12 mouse cellular contexts compared by ENCODE assay signal in the genomic region with DNA sequence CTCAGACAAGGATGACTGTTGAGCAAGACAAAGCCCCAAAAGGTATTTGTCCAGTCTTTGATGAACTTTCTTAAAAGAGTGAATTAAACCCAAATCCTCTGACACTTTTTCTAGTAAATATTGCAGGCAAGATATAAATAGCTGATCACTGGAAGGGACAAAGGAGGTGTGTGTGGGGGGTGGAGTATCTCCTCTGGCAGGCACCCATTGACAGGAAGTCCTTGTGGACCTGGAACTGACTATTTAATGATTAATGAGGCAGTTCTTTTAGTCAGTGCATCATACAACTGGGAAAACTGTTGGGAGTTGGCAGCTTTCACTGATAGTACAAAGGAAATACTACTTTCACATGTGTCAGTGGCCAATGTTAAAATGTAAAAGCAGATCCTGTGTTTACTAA.
DNase-seq lines count a peak whose midpoint lies in the region; ATAC-seq and TF ChIP-seq lines count a peak whose summit lies in the region.
"Had no signal": no experiment of that assay in that cellular context is flagged by ENCODE, and none has a peak within 500 bp of the region (broad histone marks: within the 10 kb centered on the region; RNA-seq: fewer than 3 reads in every experiment).

No protein-coding gene starts in this region.

- no peak for TF ChIP-seq POLR2A in heart, adult 2 months (IDR thresholded peaks at IDR 0.05; ENCODE audit: insufficient read depth, low read depth, low read length)
- TF ChIP-seq POLR2A in brain, embryonic 14.5 days (IDR thresholded peaks at IDR 0.05; ENCODE audit: borderline replicate concordance, extremely low read depth, insufficient read depth, insufficient read length, poor library complexity, severe bottlenecking) = no peak
- TF ChIP-seq POLR2A in kidney, adult 2 months (IDR thresholded peaks at IDR 0.05; ENCODE audit: low read depth, low read length) = no peak

- intact Hi-C loops in heart, adult 2 months (cut with DNase I) = no loop called here

- H3K4me3 ChIP-seq in heart, adult 2 months = no peak overlapping the region
- H3K4me3 ChIP-seq in heart, embryonic 12.5 days = no peak overlapping the region
- no peak overlapping the region for H3K4me3 ChIP-seq in kidney, adult 2 months (ENCODE audit: insufficient read depth, low read depth, low read length)
- no peak overlapping the region for H3K4me3 ChIP-seq in liver, embryonic 13.5 days (replicated peaks)
- no peak overlapping the region for H3K4me3 ChIP-seq in layer of hippocampus, adult 2 months
- H3K4me3 ChIP-seq: embryonic facial prominence, embryonic 12.5 days; hindbrain, embryonic 13.5 days had no signal

- H3K9ac ChIP-seq in heart, adult 2 months (ENCODE audit: low read depth, low read length) = no peak overlapping the region
- no peak overlapping the region for H3K9ac ChIP-seq in heart, embryonic 12.5 days
- H3K9ac ChIP-seq in liver, embryonic 13.5 days = no peak overlapping the region
- H3K9ac ChIP-seq: embryonic facial prominence, embryonic 12.5 days; hindbrain, embryonic 13.5 days had no signal

- no peak for TF ChIP-seq EP300 in heart, adult 2 months (IDR thresholded peaks at IDR 0.05; ENCODE audit: insufficient read depth, low read depth, low read length)

- ATAC-seq in heart, embryonic 12.5 days (ENCODE audit: insufficient number of reproducible peaks, low FRiP score) = no peak
- ATAC-seq in liver, embryonic 13.5 days (ENCODE audit: low read depth) = 0 out of 2 replicates have a peak, but pooled peaks have one; percentile 61

- no peaks in the 10 kb centered on the region for H3K36me3 ChIP-seq in heart, adult 2 months (ENCODE audit: control insufficient read depth, insufficient read depth, low read length)
- no peaks in the 10 kb centered on the region for H3K36me3 ChIP-seq in heart, embryonic 12.5 days
- no peaks in the 10 kb centered on the region for H3K36me3 ChIP-seq in kidney, adult 2 months (ENCODE audit: control insufficient read depth, insufficient read depth, low read length)
- no peaks in the 10 kb centered on the region for H3K36me3 ChIP-seq in liver, embryonic 13.5 days
- H3K36me3 ChIP-seq: embryonic facial prominence, embryonic 12.5 days; hindbrain, embryonic 13.5 days had no signal

- peak in 1 of 2 experiments; percentile 24 for DNase-seq in heart, adult 2 months
- DNase-seq in brain, embryonic 14.5 days (ENCODE audit: low read depth) = peak; percentile 31
- peak; percentile 80 for DNase-seq in kidney, adult 2 months
- no peak for DNase-seq in liver, embryonic 13.5 days
- DNase-seq in layer of hippocampus, adult 2 months (ENCODE audit: low spot score in 2 of 2) = no peak
- DNase-seq in left cerebral cortex, adult 18-20 months (ENCODE audit: low spot score in 2 of 2) = no peak
- DNase-seq: cerebellum, adult 11-12 months; lung, postnatal 10 days had no signal

- H3K4me1 ChIP-seq in heart, adult 2 months (ENCODE audit: control insufficient read depth, insufficient read depth, low read length) = peaks cover 1% of the 10 kb centered on the region; the same call in 1 of the 2 replicates
- H3K4me1 ChIP-seq in heart, embryonic 12.5 days (replicated peaks) = peaks cover 6% of the 10 kb centered on the region; the same call in 1 of the 2 replicates
- no peaks in the 10 kb centered on the region; the same call in 1 of the 2 replicates for H3K4me1 ChIP-seq in kidney, adult 2 months (ENCODE audit: control insufficient read depth, insufficient read depth, low read length)
- no peaks in the 10 kb centered on the region for H3K4me1 ChIP-seq in liver, embryonic 13.5 days (replicated peaks)
- H3K4me1 ChIP-seq: embryonic facial prominence, embryonic 12.5 days had no signal

- peak overlapping the region; percentile 20; the same call in 1 of the 2 replicates for H3K27ac ChIP-seq in heart, adult 2 months
- no peak overlapping the region for H3K27ac ChIP-seq in heart, embryonic 12.5 days (ENCODE audit: poor library complexity, severe bottlenecking)
- no peak overlapping the region for H3K27ac ChIP-seq in kidney, adult 2 months (ENCODE audit: insufficient read depth, low read depth, low read length)
- no peak overlapping the region for H3K27ac ChIP-seq in liver, embryonic 13.5 days
- H3K27ac ChIP-seq in layer of hippocampus, adult 2 months = no peak overlapping the region
- H3K27ac ChIP-seq: embryonic facial prominence, embryonic 12.5 days; stomach, postnatal 0 days had no signal

- no peaks in the 10 kb centered on the region for H3K9me3 ChIP-seq in heart, embryonic 12.5 days (replicated peaks)
- H3K9me3 ChIP-seq in liver, embryonic 13.5 days (replicated peaks) = no peaks in the 10 kb centered on the region
- H3K9me3 ChIP-seq: embryonic facial prominence, embryonic 12.5 days; hindbrain, embryonic 13.5 days had no signal

- H3K27me3 ChIP-seq in heart, adult 2 months (ENCODE audit: control insufficient read depth, insufficient read depth, low read length) = no peaks in the 10 kb centered on the region
- H3K27me3 ChIP-seq in heart, embryonic 12.5 days (replicated peaks) = no peaks in the 10 kb centered on the region
- no peaks in the 10 kb centered on the region for H3K27me3 ChIP-seq in kidney, adult 2 months (replicated peaks; ENCODE audit: control insufficient read depth, insufficient read depth, low read length)
- no peaks in the 10 kb centered on the region for H3K27me3 ChIP-seq in liver, embryonic 13.5 days
- H3K27me3 ChIP-seq: embryonic facial prominence, embryonic 12.5 days; hindbrain, embryonic 13.5 days had no signal

- H3K79me2 ChIP-seq in heart, adult 2 months (replicated peaks; ENCODE audit: control insufficient read depth, insufficient read depth, low read length) = no peaks in the 10 kb centered on the region

- H3K4me2 ChIP-seq in heart, embryonic 12.5 days = no peak overlapping the region
- H3K4me2 ChIP-seq in liver, embryonic 13.5 days = no peak overlapping the region
- H3K4me2 ChIP-seq: embryonic facial prominence, embryonic 12.5 days; hindbrain, embryonic 13.5 days had no signal

- TF ChIP-seq CTCF in heart, adult 2 months (IDR thresholded peaks at IDR 0.05) = no peak
- no peak for TF ChIP-seq CTCF in brain, embryonic 14.5 days (IDR thresholded peaks at IDR 0.05; ENCODE audit: borderline replicate concordance, extremely low read depth, insufficient read depth, insufficient read length)
- no peak for TF ChIP-seq CTCF in kidney, adult 2 months (conservative IDR thresholded peaks at IDR 0.05; ENCODE audit: insufficient read depth, insufficient read length, low read depth, low read length)
- no peak for TF ChIP-seq CTCF in layer of hippocampus, adult 2 months (conservative IDR thresholded peaks at IDR 0.05)

Comparison
In these comparisons a context has a peak if more than half of its experiments do, and no peak if none do; other contexts are left out.
1. DNase-seq: peak in brain, embryonic 14.5 days (single experiment) and kidney, adult 2 months (single experiment); none in liver, embryonic 13.5 days (single experiment), layer of hippocampus, adult 2 months (0 of 2) and left cerebral cortex, adult 18-20 months (0 of 2).